Mouse (Mus musculus): ENCODE data around the gene Ctf2. TPM values are rescaled to one million over a fixed set of nuclear protein-coding genes. Genes with fewer than 3 reads are reported as not detected.
A peak's percentile ranks its signal among the peaks of the same experiment; 100 is the strongest.

Gene Ctf2
- total RNA-seq, 2 experiments from 2014 or later: not detected

GRCm38 (mm10) chr7:127691221-127691989 is 40.6 kb downstream of the Ctf2 start:
- ATAC-seq (replicated peaks; ENCODE audit: low FRiP score, poor library complexity, severe bottlenecking): no peak

DNA sequence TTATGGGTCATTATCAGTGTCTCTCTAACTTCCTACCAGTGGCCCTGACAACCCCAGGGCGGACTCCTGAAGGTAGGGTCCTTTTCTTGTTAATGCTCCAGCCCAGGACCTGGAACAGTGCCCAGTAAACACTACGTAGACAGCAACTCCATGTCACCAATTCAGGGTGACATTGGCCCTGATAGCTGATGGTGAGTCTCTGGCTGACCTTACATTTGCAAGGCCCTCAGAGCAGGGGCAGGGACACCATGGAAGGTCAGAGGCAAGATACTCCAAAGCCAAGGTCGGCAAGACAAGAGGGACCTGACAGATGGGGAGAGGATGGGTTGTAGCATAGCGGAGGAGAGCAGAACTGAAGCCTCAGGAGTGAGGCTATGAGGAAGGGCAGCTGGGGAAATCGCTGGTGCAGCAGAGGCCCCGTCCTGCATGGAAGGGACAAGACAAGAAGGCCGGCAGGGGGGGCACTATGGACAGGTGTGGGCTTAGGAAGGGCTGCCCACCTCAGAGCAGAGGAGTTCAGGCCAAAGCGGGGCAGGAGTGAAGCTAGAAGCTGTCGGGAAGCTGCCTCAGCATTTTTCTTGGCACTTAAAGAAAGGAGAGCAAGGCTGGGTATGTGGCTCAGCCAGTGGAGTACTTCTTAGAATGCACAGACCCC is 42.2 kb downstream of the Ctf2 start:
- ATAC-seq (replicated peaks; ENCODE audit: low FRiP score, poor library complexity, severe bottlenecking): no peak

DNA sequence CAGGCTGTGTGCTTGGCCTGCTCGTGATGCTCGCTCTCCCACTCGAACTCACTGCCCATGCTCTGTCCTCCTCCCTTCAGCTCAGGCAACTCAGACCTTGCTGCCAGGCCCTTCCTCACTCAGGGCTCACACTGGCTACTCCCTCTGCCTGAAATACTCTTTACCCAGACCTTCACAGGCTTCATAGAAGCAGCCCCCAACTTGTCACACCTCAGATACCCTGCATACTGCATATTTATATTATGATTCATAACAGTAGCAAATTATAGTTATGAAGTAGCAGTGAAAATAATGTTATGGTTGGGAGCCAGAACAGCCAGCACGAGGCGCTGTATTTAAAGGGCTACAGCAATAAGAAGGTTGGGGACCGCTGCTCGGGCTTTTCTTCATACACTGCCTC is 43.0 kb downstream of the Ctf2 start:
- no peak for ATAC-seq (replicated peaks; ENCODE audit: low FRiP score, poor library complexity, severe bottlenecking)

DNA sequence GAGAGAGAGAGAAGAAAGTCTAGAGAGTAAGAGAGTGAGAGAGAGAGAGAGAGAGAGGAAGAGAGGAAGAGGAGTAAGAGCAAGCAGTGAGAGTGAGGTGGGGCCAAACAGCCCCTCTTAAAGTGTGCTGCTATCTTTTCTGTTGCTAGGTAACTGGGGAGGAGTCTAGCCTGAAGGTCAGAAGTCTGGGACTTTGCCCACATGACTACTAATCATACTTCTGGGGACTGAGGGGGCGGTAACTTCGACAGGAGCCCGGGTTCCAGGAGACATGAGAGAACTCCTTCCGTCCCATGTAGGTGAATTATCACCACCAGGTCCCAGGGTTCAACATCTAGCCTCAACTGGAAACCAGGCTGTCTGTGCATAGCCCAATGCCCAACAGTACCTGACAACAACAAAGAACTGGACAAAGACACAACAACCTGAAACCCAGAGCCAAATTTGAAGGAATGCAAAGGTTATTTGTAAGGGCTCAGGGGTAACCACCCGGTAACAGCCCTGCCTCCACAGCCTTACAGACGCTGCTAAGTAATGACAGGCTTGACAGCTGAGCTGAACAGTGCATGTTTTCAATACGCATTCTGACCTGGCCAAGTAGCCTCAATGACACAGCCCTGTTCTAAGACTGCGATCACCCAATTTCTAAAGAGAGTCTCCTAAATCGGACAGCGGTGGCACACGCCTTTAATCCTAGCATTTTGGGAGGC is 45.1 kb downstream of the Ctf2 start:
- no peak for ATAC-seq (replicated peaks; ENCODE audit: low FRiP score, poor library complexity, severe bottlenecking)

GRCm38 (mm10) chr7:127685304-127686018 is 46.5 kb downstream of the Ctf2 start:
- no peak for ATAC-seq (replicated peaks; ENCODE audit: low FRiP score, poor library complexity, severe bottlenecking)

GRCm38 (mm10) chr7:127681888-127682553 is 49.9 kb downstream of the Ctf2 start:
- no peak for ATAC-seq (replicated peaks; ENCODE audit: low FRiP score, poor library complexity, severe bottlenecking)

DNA sequence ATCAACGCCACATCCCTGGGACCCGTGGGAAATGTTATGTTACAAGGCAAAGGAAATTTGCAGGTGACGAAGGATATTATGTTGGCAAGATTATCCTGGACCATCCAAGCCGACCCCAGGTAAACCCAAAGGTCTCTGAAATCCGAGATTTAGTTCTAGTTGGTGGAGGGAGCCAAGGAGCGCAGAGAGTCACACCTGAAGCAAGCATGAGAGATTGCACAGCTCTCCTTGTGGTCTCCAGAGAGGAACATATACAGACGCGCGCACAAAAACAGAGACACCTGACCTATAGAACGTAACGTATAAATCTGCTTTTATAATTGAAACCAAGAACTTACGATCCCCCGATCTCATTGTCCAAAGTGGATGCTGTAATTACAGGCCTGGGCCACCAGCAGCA is 51.4 kb downstream of the Ctf2 start:
- ATAC-seq (replicated peaks; ENCODE audit: low FRiP score, poor library complexity, severe bottlenecking): no peak

DNA sequence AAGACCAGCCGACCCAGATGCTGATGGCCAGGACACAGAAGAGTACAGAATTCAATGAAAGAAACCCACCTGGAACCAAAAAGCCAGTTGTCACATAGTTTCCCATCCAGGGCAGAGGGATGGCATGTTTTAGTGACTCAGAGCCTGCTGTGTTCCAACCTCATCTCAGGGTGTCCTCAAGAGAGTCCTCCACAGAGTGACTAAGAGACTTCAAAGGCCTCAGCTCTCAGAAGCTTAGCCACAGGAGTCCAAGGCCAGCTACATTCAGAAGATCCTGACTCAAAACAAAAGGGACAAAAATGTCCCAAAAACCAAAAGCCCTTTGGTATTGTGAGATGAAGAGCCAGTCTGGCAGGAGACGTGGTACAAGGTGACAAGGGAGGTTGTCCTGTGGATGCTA is 53.2 kb downstream of the Ctf2 start:
- ATAC-seq (replicated peaks; ENCODE audit: low FRiP score, poor library complexity, severe bottlenecking): no peak

DNA sequence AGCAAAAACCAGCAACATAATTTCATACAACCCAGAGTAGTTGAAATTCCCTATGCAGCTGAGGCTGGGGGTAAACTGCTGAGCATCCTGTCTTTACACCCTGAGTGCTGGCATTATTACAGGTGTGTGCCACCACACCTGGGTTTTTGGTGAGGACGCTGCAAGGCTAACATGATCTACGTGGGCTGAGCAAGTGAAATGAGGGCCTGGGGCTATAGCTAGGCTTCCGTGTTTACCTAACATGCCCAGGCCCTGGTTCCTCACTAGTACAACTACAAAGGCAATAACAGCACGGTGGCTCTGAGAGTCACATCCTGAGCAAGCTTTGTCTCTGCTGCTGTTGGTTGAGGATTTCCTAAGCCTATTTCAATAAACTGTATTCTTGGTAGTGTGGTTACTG is 54.4 kb downstream of the Ctf2 start:
- no peak for ATAC-seq (replicated peaks; ENCODE audit: low FRiP score, poor library complexity, severe bottlenecking)

DNA sequence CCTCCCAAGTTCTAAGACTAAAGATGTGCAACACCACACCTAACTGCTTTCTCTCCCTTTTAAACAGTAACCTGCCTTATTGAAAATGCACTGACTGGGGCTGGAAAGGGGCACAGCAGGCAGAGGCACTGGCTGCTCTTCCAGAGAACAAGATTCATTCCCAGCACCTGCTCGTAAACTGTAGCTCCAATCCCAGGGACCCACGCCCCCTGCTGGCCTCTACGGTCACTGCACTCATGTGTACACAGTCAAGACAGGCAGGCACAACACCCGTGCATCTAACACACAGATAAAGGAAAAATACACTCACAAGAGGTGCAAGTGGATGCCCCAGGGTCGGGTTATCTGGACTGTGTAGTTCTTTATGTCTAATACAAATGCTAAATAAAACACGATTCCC is 54.9 kb downstream of the Ctf2 start:
- ATAC-seq (replicated peaks; ENCODE audit: low FRiP score, poor library complexity, severe bottlenecking): peak; percentile 61

GRCm38 (mm10) chr7:127675391-127675811 is 56.6 kb downstream of the Ctf2 start:
- ATAC-seq (replicated peaks; ENCODE audit: low FRiP score, poor library complexity, severe bottlenecking): 0 out of 2 replicates have a peak, but pooled peaks have one; percentile 5

GRCm38 (mm10) chr7:127674977-127675376 is 57.0 kb downstream of the Ctf2 start:
- peak; percentile 73 for ATAC-seq (replicated peaks; ENCODE audit: low FRiP score, poor library complexity, severe bottlenecking)

- ATAC-seq (replicated peaks; ENCODE audit: low FRiP score, poor library complexity, severe bottlenecking): no peak
These were observed 59.2 kb downstream of the Ctf2 start for GRCm38 (mm10) chr7:127672776-127673175.

GRCm38 (mm10) chr7:127671880-127672774 is 59.8 kb downstream of the Ctf2 start:
- ATAC-seq (replicated peaks; ENCODE audit: low FRiP score, poor library complexity, severe bottlenecking): no peak

Other genes with a start within 250 kb of the Ctf2 start
- gene Srcap, start 220.2 kb downstream of the Ctf2 start, total RNA-seq (2015; ENCODE audit: low replicate concordance): 80.4 and 99.3 TPM in 2 replicates
- gene Srcap, start 220.2 kb downstream of the Ctf2 start, total RNA-seq (2017; ENCODE audit: low replicate concordance): 77.0 and 90.5 TPM in 2 replicates
- gene Gm42715, start 212.6 kb downstream of the Ctf2 start, total RNA-seq (2015; ENCODE audit: low replicate concordance): 58.7 and 63.1 TPM in 2 replicates
- gene Gm42715, start 212.6 kb downstream of the Ctf2 start, total RNA-seq (2017; ENCODE audit: low replicate concordance): 25.4 and 45.8 TPM in 2 replicates
- 6.5 TPM in 1 of 2 replicates, not detected in the other for gene Tmem265, start 170.8 kb downstream of the Ctf2 start, total RNA-seq (2015; ENCODE audit: low replicate concordance)
- 1.3 TPM in 1 of 2 replicates, not detected in the other for gene Tmem265, start 170.8 kb downstream of the Ctf2 start, total RNA-seq (2017; ENCODE audit: low replicate concordance)
- gene Phkg2, start 158.8 kb downstream of the Ctf2 start, total RNA-seq (2015; ENCODE audit: low replicate concordance): 58.7 and 76.0 TPM in 2 replicates
- gene Phkg2, start 158.8 kb downstream of the Ctf2 start, total RNA-seq (2017; ENCODE audit: low replicate concordance): 27.9 and 44.7 TPM in 2 replicates
- gene Ccdc189, start 143.6 kb downstream of the Ctf2 start, total RNA-seq (2015; ENCODE audit: low replicate concordance): 21.8 and 32.1 TPM in 2 replicates
- gene Ccdc189, start 143.6 kb downstream of the Ctf2 start, total RNA-seq (2017; ENCODE audit: low replicate concordance): 26.7 and 41.9 TPM in 2 replicates
- gene Rnf40, start 143.4 kb downstream of the Ctf2 start, total RNA-seq (2015; ENCODE audit: low replicate concordance): 22.0 and 49.9 TPM in 2 replicates
- gene Rnf40, start 143.4 kb downstream of the Ctf2 start, total RNA-seq (2017; ENCODE audit: low replicate concordance): 60.3 and 108 TPM in 2 replicates
- gene Zfp629, start 116.4 kb downstream of the Ctf2 start, total RNA-seq (2015; ENCODE audit: low replicate concordance): 2.2 and 5.4 TPM in 2 replicates
- gene Zfp629, start 116.4 kb downstream of the Ctf2 start, total RNA-seq (2017; ENCODE audit: low replicate concordance): 0.38 and 1.3 TPM in 2 replicates
- gene Bcl7c, start 23.2 kb downstream of the Ctf2 start, total RNA-seq (2015; ENCODE audit: low replicate concordance): 4.0 and 9.6 TPM in 2 replicates
- 2.6 and 12.7 TPM in 2 replicates for gene Bcl7c, start 23.2 kb downstream of the Ctf2 start, total RNA-seq (2017; ENCODE audit: low replicate concordance)
- gene Ctf1, start 19.4 kb downstream of the Ctf2 start, total RNA-seq (2015; ENCODE audit: low replicate concordance): not detected in 2 replicates
- not detected in 2 replicates for gene Ctf1, start 19.4 kb downstream of the Ctf2 start, total RNA-seq (2017; ENCODE audit: low replicate concordance)
- gene Fbxl19, start 12.4 kb upstream of the Ctf2 start, total RNA-seq (2015; ENCODE audit: low replicate concordance): 1.7 and 1.8 TPM in 2 replicates
- 1.5 and 3.6 TPM in 2 replicates for gene Fbxl19, start 12.4 kb upstream of the Ctf2 start, total RNA-seq (2017; ENCODE audit: low replicate concordance)
- gene Orai3, start 37.6 kb upstream of the Ctf2 start, total RNA-seq (2015; ENCODE audit: low replicate concordance): 2.5 and 5.4 TPM in 2 replicates
- 4.6 and 6.7 TPM in 2 replicates for gene Orai3, start 37.6 kb upstream of the Ctf2 start, total RNA-seq (2017; ENCODE audit: low replicate concordance)
- 38.1 and 42.5 TPM in 2 replicates for gene Setd1a, start 44.5 kb upstream of the Ctf2 start, total RNA-seq (2015; ENCODE audit: low replicate concordance)
- gene Setd1a, start 44.5 kb upstream of the Ctf2 start, total RNA-seq (2017; ENCODE audit: low replicate concordance): 14.8 and 21.3 TPM in 2 replicates
- 8.6 and 10.9 TPM in 2 replicates for gene Gm49388, start 53.4 kb upstream of the Ctf2 start, total RNA-seq (2015; ENCODE audit: low replicate concordance)
- gene Gm49388, start 53.4 kb upstream of the Ctf2 start, total RNA-seq (2017; ENCODE audit: low replicate concordance): 4.5 and 10.7 TPM in 2 replicates
- gene Hsd3b7, start 68.4 kb upstream of the Ctf2 start, total RNA-seq (2015; ENCODE audit: low replicate concordance): 5.8 TPM in 1 of 2 replicates, not detected in the other
- 2.6 and 3.5 TPM in 2 replicates for gene Hsd3b7, start 68.4 kb upstream of the Ctf2 start, total RNA-seq (2017; ENCODE audit: low replicate concordance)
- gene Stx4a, start 92.1 kb upstream of the Ctf2 start, total RNA-seq (2015; ENCODE audit: low replicate concordance): 10.5 and 30.6 TPM in 2 replicates
- gene Stx4a, start 92.1 kb upstream of the Ctf2 start, total RNA-seq (2017; ENCODE audit: low replicate concordance): 12.7 and 13.3 TPM in 2 replicates
- not detected in 2 replicates for gene Stx1b, start 92.4 kb upstream of the Ctf2 start, total RNA-seq (2015; ENCODE audit: low replicate concordance)
- gene Stx1b, start 92.4 kb upstream of the Ctf2 start, total RNA-seq (2017; ENCODE audit: low replicate concordance): 0.98 TPM in 1 of 2 replicates, not detected in the other
- gene Zfp646, start 144.1 kb upstream of the Ctf2 start, total RNA-seq (2015; ENCODE audit: low replicate concordance): 18.0 and 31.4 TPM in 2 replicates
- 34.3 and 47.1 TPM in 2 replicates for gene Zfp646, start 144.1 kb upstream of the Ctf2 start, total RNA-seq (2017; ENCODE audit: low replicate concordance)
- 1.7 and 6.5 TPM in 2 replicates for gene Zfp668, start 144.7 kb upstream of the Ctf2 start, total RNA-seq (2015; ENCODE audit: low replicate concordance)
- gene Zfp668, start 144.7 kb upstream of the Ctf2 start, total RNA-seq (2017; ENCODE audit: low replicate concordance): 3.2 and 16.5 TPM in 2 replicates
- not detected in 2 replicates for gene Prss53, start 158.8 kb upstream of the Ctf2 start, total RNA-seq (2015; ENCODE audit: low replicate concordance)
- 0.64 TPM in 1 of 2 replicates, not detected in the other for gene Prss53, start 158.8 kb upstream of the Ctf2 start, total RNA-seq (2017; ENCODE audit: low replicate concordance)
- not detected in 2 replicates for gene Gm21974, start 163.3 kb upstream of the Ctf2 start, total RNA-seq (2015; ENCODE audit: low replicate concordance)
- not detected in 2 replicates for gene Gm21974, start 163.3 kb upstream of the Ctf2 start, total RNA-seq (2017; ENCODE audit: low replicate concordance)
- 24.3 and 33.5 TPM in 2 replicates for gene Vkorc1, start 163.5 kb upstream of the Ctf2 start, total RNA-seq (2015; ENCODE audit: low replicate concordance)
- gene Vkorc1, start 163.5 kb upstream of the Ctf2 start, total RNA-seq (2017; ENCODE audit: low replicate concordance): 2.1 and 5.9 TPM in 2 replicates
- 39.3 and 58.7 TPM in 2 replicates for gene Bckdk, start 171.9 kb upstream of the Ctf2 start, total RNA-seq (2015; ENCODE audit: low replicate concordance)
- 9.7 and 17.3 TPM in 2 replicates for gene Bckdk, start 171.9 kb upstream of the Ctf2 start, total RNA-seq (2017; ENCODE audit: low replicate concordance)
- 8.0 and 18.0 TPM in 2 replicates for gene Kat8, start 180.3 kb upstream of the Ctf2 start, total RNA-seq (2015; ENCODE audit: low replicate concordance)
- gene Kat8, start 180.3 kb upstream of the Ctf2 start, total RNA-seq (2017; ENCODE audit: low replicate concordance): 12.9 and 16.7 TPM in 2 replicates
- gene Prss8, start 197.9 kb upstream of the Ctf2 start, total RNA-seq (2015; ENCODE audit: low replicate concordance): not detected in 2 replicates
- gene Prss8, start 197.9 kb upstream of the Ctf2 start, total RNA-seq (2017; ENCODE audit: low replicate concordance): not detected in 2 replicates
- 3.8 TPM in 1 of 2 replicates, not detected in the other for gene Prss36, start 214.6 kb upstream of the Ctf2 start, total RNA-seq (2015; ENCODE audit: low replicate concordance)
- gene Prss36, start 214.6 kb upstream of the Ctf2 start, total RNA-seq (2017; ENCODE audit: low replicate concordance): not detected in 2 replicates
- gene Fus, start 235.3 kb upstream of the Ctf2 start, total RNA-seq (2015; ENCODE audit: low replicate concordance): 125 and 187 TPM in 2 replicates
- gene Fus, start 235.3 kb upstream of the Ctf2 start, total RNA-seq (2017; ENCODE audit: low replicate concordance): 81.2 and 118 TPM in 2 replicates

Data from erythroid progenitor cell, adult 5-6 weeks (primary cell).